Mouse (Mus musculus): ENCODE results near the gene Zdhhc6.

The Zdhhc6 gene

GRCm38 (mm10) chr19:55315452-55316108 lies at the start of gene Zdhhc6:
Zdhhc6 (minus strand) TSS chr19:55316032.
- peak; percentile 52 to 56 for DNase-seq

DNA sequence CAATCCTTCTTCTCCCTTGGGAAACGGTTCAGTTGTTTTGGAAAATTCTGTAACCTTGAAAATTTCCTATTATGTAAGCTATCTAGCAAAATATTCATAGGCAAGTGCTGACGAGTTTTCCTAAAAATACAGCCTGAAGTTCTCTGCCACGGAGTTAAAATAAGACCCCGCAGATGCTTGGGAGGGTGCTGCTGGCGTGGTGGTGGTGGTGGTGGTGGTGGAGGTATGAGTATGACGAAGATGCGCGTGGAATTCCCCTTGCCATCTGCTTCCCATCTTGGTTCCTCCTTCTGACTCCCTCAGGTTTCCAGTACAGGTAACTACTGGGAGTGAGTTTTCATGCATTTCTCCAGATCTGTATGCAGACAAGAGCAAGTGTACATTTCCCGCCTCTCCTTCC lies 46.8 kb upstream of the Zdhhc6 start:
- DNase-seq: no peak

- no peak for DNase-seq
These were observed 35.0 kb upstream of the Zdhhc6 start for GRCm38 (mm10) chr19:55350673-55351378.

DNA sequence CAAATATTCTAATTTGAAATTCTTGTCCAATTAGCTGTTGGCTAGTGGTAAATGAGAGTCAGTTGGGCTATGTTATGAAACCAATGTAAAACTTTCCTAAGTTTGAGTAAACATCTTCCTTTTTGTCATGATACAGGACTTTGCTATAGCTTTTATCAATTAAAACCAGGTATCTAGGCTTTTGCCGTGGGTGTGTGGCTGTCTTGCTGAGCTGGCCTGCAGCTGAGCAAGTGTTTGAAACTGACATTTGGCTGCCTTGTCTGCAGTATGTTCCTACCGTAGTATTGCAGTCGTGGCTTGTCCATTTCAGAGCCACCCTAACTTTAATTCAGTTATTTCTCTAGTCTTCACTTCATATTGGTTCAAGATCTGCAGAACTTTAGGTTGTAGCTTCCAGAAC lies 32.4 kb upstream of the Zdhhc6 start:
- DNase-seq: no peak

- no peak for DNase-seq
These were observed 27.4 kb upstream of the Zdhhc6 start for GRCm38 (mm10) chr19:55343274-55343673.

GRCm38 (mm10) chr19:55342423-55342822 lies 26.6 kb upstream of the Zdhhc6 start:
- no peak for DNase-seq

GRCm38 (mm10) chr19:55341377-55341776 lies 25.5 kb upstream of the Zdhhc6 start:
- DNase-seq: no peak

GRCm38 (mm10) chr19:55340521-55340920 lies 24.7 kb upstream of the Zdhhc6 start:
- DNase-seq: no peak

- no peak for DNase-seq
These were observed 21.8 kb upstream of the Zdhhc6 start for GRCm38 (mm10) chr19:55337664-55338063.

DNA sequence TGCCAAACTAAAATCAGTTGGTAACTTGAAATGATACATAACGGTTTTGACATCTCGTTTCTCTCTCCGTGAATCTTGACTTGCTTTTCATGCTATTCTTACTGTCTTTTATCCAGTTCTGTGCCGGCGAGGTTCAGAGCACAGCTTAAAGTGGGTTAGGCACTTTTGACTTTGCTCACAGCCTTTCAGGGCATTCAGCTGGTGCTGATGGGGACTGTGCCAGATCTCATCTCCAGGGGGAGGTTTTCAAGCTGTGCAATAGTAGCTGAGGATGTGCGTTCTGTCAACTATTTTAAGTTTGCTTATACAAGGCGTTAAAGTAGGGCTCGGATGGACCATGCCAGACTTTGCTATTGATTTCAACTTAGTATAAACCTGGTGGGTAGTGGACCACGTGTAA lies 21.2 kb upstream of the Zdhhc6 start:
- no peak for DNase-seq

GRCm38 (mm10) chr19:55336441-55336840 lies 20.6 kb upstream of the Zdhhc6 start:
- DNase-seq: no peak

- no peak for DNase-seq
These were observed 20.0 kb upstream of the Zdhhc6 start for GRCm38 (mm10) chr19:55335881-55336280.

DNA sequence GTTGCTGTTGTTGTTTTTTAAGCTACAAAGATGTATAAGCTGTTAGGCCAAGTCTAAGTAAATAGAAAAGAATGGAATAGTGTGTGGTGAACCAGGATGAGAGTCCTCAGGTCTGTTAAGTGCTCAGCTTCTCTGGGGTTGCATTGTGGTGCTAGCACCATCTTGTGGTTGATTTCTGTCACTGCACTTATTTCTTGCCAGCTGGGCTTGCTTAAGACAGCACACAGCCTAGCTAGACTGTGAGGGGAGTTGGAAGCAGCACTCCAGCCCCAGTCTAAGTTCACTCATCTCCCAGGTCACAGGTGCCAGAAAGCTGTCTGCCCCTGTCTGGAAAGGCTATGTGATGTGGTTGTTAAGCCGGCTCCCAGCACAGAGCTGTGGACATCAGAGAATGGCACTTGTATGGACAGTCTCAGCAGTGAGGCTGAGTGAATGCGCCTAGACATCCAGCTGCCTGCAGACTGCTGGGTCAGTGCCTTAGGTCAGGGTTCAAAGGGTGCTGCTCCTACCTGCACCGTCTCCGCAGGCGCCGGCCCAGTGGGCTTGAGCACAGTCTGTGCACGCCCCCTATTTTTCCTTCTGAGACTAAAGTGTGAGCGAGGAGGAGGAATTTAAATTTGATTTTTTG lies 16.9 kb upstream of the Zdhhc6 start:
- DNase-seq: peak; percentile 20 to 21

- no peak for DNase-seq
These were observed 15.9 kb upstream of the Zdhhc6 start for GRCm38 (mm10) chr19:55331776-55332175.

DNA sequence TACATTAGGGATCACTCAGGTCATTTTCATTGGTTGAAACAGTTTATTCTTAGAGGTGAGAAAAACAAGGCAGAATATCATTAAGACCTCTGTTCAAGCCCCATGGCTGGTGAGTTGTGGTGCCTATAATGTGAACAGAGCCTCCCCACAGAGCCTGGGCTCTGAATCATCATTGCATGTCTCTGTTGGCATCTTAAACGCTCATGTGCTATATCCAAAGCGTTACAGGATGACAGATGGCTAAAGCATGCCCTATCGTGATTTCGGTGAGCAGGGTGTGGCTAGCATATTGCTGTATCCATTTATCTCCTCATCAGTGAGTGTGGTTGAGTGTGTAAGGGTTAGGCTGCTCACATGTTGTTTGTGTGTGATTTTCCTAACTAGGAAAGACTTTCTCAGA lies 11.7 kb upstream of the Zdhhc6 start:
- DNase-seq: no peak

- DNase-seq: no peak
These were observed 6.8 kb upstream of the Zdhhc6 start for GRCm38 (mm10) chr19:55322604-55323003.

DNA sequence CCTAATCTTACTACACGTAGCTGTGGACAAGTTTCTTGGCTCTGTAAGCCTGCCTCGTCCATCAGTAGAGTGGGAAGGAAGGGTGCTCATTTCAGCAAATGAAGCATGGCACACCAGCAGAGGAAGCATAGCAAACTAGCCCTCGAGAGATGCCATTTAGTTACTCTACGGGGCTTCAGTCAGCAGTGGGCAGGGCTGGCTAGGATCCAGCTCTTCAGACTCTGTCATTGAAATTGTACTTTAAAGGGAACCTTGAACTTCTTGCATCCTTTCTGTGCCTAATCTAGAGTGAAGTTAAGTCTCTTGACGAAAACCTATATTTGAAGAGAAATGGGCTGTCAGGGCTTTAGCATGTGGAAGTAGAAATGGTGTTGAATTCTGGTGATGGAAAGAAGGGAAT lies 3.7 kb upstream of the Zdhhc6 start:
- no peak for DNase-seq

GRCm38 (mm10) chr19:55319036-55319435 lies 3.2 kb upstream of the Zdhhc6 start:
- DNase-seq: no peak

DNA sequence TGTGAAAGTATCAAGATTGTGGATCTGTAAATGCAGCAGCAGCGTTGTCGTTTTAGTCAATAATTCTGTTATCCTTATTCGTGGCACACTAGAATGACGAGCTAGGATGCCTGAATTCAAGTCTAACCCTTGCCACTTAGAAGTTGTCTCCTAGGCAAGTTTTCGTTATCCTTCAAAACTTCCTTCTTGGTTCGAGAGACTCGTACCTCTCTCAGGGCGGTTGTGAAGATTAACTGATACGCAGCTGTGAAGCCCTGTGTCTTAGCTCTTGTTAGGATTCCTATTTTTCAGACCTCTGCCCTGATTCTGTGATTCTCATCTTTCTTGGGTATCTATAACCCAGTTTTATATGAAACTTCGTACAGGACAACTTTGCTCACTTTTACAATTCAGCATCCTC lies 1.1 kb upstream of the Zdhhc6 start:
- DNase-seq: no peak

DNA sequence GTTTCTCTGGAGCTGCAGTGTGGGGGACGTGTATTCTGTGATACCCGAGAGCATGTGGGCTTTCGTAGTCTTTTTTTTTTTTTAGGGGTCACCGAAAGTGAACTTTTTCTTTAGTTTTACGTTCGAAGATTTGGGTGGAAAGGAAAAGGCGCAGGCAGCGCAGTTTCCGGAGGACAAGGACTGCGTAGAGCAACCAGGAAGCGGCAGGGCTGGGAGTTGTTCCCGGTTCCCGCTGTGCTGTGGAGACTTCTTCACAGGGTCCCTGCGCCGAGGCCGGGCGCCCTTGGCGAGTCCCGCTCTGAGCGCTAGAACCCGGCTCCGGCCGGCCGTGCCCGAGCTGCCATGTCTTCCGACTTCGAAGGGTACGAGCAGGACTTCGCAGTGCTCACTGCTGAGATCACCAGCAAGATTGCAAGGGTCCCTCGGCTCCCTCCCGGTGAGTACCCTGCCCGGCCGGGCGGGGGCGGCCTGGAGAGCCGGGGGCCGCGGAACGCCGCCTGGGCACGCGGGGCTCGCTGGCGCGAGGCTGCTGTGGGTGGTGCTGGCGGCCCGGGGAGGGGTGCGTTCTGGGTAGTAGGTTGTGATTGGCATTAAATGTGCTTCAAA lies 380 bp upstream of the Zdhhc6 start, which contains the start of gene Vti1a:
Gene Vti1a (plus strand): TSS at position 187 of the 606 bp plus-strand sequence.
- DNase-seq: peak; percentile 67 to 74

DNA sequence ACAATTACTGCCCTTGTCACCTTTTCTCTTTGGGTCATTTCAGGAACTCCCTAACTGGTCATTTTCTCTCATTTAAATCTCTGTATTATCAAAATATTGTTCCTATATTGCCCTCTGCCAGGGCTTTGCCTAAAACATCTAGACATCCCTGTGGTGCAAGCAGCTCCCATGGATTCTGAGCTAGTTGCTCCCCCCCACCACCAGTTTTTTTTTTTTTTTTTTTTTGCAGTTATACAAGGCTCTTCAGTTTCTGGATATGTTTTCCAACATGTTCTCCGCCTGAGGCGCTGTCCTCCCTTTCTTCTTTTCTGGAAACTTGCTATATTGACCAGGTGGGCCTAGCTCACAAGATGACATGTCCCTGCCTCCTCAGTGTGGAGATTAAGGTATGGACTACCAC lies 2.2 kb downstream of the Zdhhc6 start:
- DNase-seq: no peak

- no peak for DNase-seq
These were observed 4.0 kb downstream of the Zdhhc6 start for GRCm38 (mm10) chr19:55311874-55312273.

DNA sequence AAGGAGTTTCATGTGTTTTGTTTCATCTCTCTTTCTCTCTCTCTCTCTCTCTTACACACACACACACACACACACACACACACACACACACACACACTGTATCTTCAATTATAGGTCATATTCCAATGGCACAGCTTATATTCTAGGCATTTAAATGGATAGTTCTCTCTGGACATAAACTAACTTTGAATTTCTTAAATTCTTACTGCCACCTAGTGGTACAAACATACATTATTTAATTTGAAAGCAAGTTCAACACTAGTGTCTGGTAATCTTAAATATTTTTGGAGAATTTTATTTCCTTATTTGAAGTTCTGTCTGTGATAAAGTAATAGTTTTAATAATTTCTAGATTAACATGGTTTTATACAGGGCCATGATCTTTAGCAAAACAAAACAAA lies 10.8 kb downstream of the Zdhhc6 start:
- no peak for DNase-seq

- no peak for DNase-seq
These were observed 15.3 kb downstream of the Zdhhc6 start for GRCm38 (mm10) chr19:55300525-55300924.
